Mouse (Mus musculus) embryonic facial prominence, embryonic 11.5 days (tissue): ENCODE data around the gene Cdkn2a. TPM values are rescaled to one million over a fixed set of nuclear protein-coding genes. Genes with fewer than 3 reads are reported as not detected.

ENCODE experiments used
- ATAC-seq: fragments of 200-750 bp; cut with Nextera tagmentation; replicated peaks from 2 replicates; pipeline ENCODE4 v1.8.0; 2017; ENCODE audit warnings: low read depth; ENCODE audit not compliant: insufficient number of reproducible peaks, low FRiP score, low TSS enrichment
- DNase-seq: peaks from one replicate; pipeline ENCODE4 v3.0.0-alpha.2; 2015; ENCODE audit warnings: low spot score
- H3K27ac ChIP-seq: fragments of 300-500 bp; sonication (generic); replicated peaks from 2 replicates; pipeline ENCODE4 v1.5.1; 2014; ENCODE audit warnings: mild to moderate bottlenecking, low read depth, low read length, control low read depth
- H3K27me3 ChIP-seq: fragments of 300-500 bp; sonication (generic); 2 replicates; pipeline ENCODE4 v1.6.1; 2014; ENCODE audit warnings: mild to moderate bottlenecking, low read length, moderate library complexity, mixed read lengths; ENCODE audit not compliant: control insufficient read depth, insufficient read depth
- H3K36me3 ChIP-seq: fragments of 300-500 bp; sonication (generic); replicated peaks from 2 replicates; pipeline ENCODE4 v1.6.1; 2014; ENCODE audit warnings: low read depth, mild to moderate bottlenecking, low read length, moderate library complexity, mixed read lengths; ENCODE audit not compliant: control insufficient read depth, insufficient read depth
- H3K4me1 ChIP-seq: fragments of 300-500 bp; sonication (generic); 2 replicates; pipeline ENCODE4 v1.6.1; 2014; ENCODE audit warnings: low read length, mixed read lengths; ENCODE audit not compliant: control insufficient read depth, insufficient read depth
- H3K4me2 ChIP-seq: fragments of 300-500 bp; sonication (generic); 2 replicates; pipeline ENCODE4 v1.6.1; 2014; ENCODE audit warnings: low read depth, mild to moderate bottlenecking, control low read depth, low read length, moderate library complexity
- H3K4me3 ChIP-seq: fragments of 300-500 bp; sonication (generic); 2 replicates; pipeline ENCODE4 v1.5.1; 2014; ENCODE audit warnings: low read depth, low read length, control low read depth
- H3K9ac ChIP-seq: fragments of 300-500 bp; sonication (generic); replicated peaks from 2 replicates; pipeline ENCODE4 v1.6.1; 2014; ENCODE audit warnings: mild to moderate bottlenecking, control low read depth, low read length
- H3K9me3 ChIP-seq: fragments of 300-500 bp; sonication (generic); replicated peaks from 2 replicates; pipeline ENCODE4 v1.6.1; 2016; ENCODE audit warnings: mild to moderate bottlenecking, low read length, inconsistent platforms, mixed read lengths; ENCODE audit not compliant: control insufficient read depth
- whole genome bisulfite sequencing: fragments of 180-500 bp; shearing (Covaris S2); extraction: QIAGEN DNeasy Blood & Tissue Kit; methylation state at CpG from one replicate; pipeline ENCODE4 v1.1.7; 2014; 5-methylcytosine and 5-hydroxymethylcytosine counted together
- polyA plus RNA-seq: library from polyadenylated mRNA; unstranded; fragments of >200 nt; fragmentation: Nextera tagmentation; extraction: Ambion mirVana; gene quantifications from 2 replicates; pipeline ENCODE4 v1.2.1, GENCODE M21; 2014

Cdkn2a gene
- polyA plus RNA-seq, 1 experiment from 2014 or later: not detected

- Histone ChIP-seq H3K4me3 (no peak overlapping the region), H3K27me3 (peaks cover 53% of the 10 kb centered on the region), H3K4me1 (no peaks in the 10 kb centered on the region), H3K27ac (no peak overlapping the region), H3K4me2 (no peak overlapping the region), H3K9ac (no peak overlapping the region), H3K36me3 (no peaks in the 10 kb centered on the region), H3K9me3 (no peaks in the 10 kb centered on the region)
- 25% methylated on average over 7 of the region's 7 CpGs for WGBS
- ATAC-seq (no peak), DNase-seq (no peak)
Observed at GRCm38 (mm10) chr4:89285688-89286087, 8.8 kb downstream of the Cdkn2a start.

GRCm38 (mm10) chr4:89282661-89283060 lies 11.8 kb downstream of the Cdkn2a start:
- Histone ChIP-seq H3K4me2 (no peak overlapping the region), H3K9ac (no peak overlapping the region), H3K4me3 (no peak overlapping the region), H3K27ac (no peak overlapping the region), H3K27me3 (peaks cover 49% of the 10 kb centered on the region), H3K9me3 (no peaks in the 10 kb centered on the region), H3K36me3 (no peaks in the 10 kb centered on the region), H3K4me1 (no peaks in the 10 kb centered on the region)
- DNase-seq (no peak), ATAC-seq (no peak)
- WGBS: under 1% methylated on average over 12 of the region's 12 CpGs

GRCm38 (mm10) chr4:89282036-89282566 lies 12.4 kb downstream of the Cdkn2a start:
- Histone ChIP-seq H3K27me3 (peaks cover 51% of the 10 kb centered on the region), H3K27ac (no peak overlapping the region)
- 1% methylated on average over 25 of the region's 25 CpGs for WGBS

GRCm38 (mm10) chr4:89281236-89281635 lies 13.2 kb downstream of the Cdkn2a start:
- ATAC-seq (no peak), DNase-seq (no peak)
- 3% methylated on average over 7 of the region's 7 CpGs for WGBS
- Histone ChIP-seq H3K27me3 (peaks cover 53% of the 10 kb centered on the region), H3K36me3 (no peaks in the 10 kb centered on the region), H3K9ac (no peak overlapping the region), H3K27ac (no peak overlapping the region), H3K4me2 (no peak overlapping the region), H3K4me1 (no peaks in the 10 kb centered on the region), H3K4me3 (no peak overlapping the region), H3K9me3 (no peaks in the 10 kb centered on the region)

More at GRCm38 (mm10) chr4:89282036-89282566, 12.4 kb downstream of the Cdkn2a start:
- H3K9ac ChIP-seq: no peak overlapping the region
- no peak overlapping the region for H3K4me2 ChIP-seq
- H3K9me3 ChIP-seq: no peaks in the 10 kb centered on the region
- DNase-seq (no peak), ATAC-seq (peak; percentile 79)
- H3K4me1 ChIP-seq: no peaks in the 10 kb centered on the region
- H3K4me3 ChIP-seq: no peak overlapping the region
- no peaks in the 10 kb centered on the region for H3K36me3 ChIP-seq

GRCm38 (mm10) chr4:89279641-89280040 lies 14.8 kb downstream of the Cdkn2a start:
- H3K27me3 ChIP-seq: peaks cover 67% of the 10 kb centered on the region
- WGBS: 2% methylated on average over 2 of the region's 2 CpGs
- ATAC-seq: no peak
- H3K9ac ChIP-seq: no peak overlapping the region
- no peak overlapping the region for H3K4me2 ChIP-seq
- no peaks in the 10 kb centered on the region for H3K9me3 ChIP-seq
- DNase-seq: no peak
- no peaks in the 10 kb centered on the region for H3K36me3 ChIP-seq
- no peaks in the 10 kb centered on the region for H3K4me1 ChIP-seq
- H3K27ac ChIP-seq: no peak overlapping the region
- H3K4me3 ChIP-seq: no peak overlapping the region

GRCm38 (mm10) chr4:89277381-89277940 lies 17.0 kb downstream of the Cdkn2a start:
- Histone ChIP-seq H3K4me3 (no peak overlapping the region), H3K4me1 (no peaks in the 10 kb centered on the region), H3K9ac (no peak overlapping the region), H3K27me3 (peaks cover 70% of the 10 kb centered on the region), H3K9me3 (no peaks in the 10 kb centered on the region), H3K36me3 (no peaks in the 10 kb centered on the region), H3K27ac (no peak overlapping the region), H3K4me2 (no peak overlapping the region)
- ATAC-seq (no peak), DNase-seq (no peak)
- 5% methylated on average over 5 of the region's 5 CpGs for WGBS

GRCm38 (mm10) chr4:89276669-89277219 lies 17.7 kb downstream of the Cdkn2a start:
- DNase-seq: no peak
- H3K9me3 ChIP-seq: no peaks in the 10 kb centered on the region
- no peak for ATAC-seq
- WGBS: under 1% methylated on average over 37 of the region's 37 CpGs
- H3K27me3 ChIP-seq: peaks cover 70% of the 10 kb centered on the region
- H3K9ac ChIP-seq: no peak overlapping the region
- no peak overlapping the region for H3K4me2 ChIP-seq
- H3K4me3 ChIP-seq: no peak overlapping the region
- no peaks in the 10 kb centered on the region for H3K36me3 ChIP-seq
- H3K4me1 ChIP-seq: no peaks in the 10 kb centered on the region
- H3K27ac ChIP-seq: no peak overlapping the region

GRCm38 (mm10) chr4:89275811-89276584 lies 18.5 kb downstream of the Cdkn2a start:
- H3K36me3 ChIP-seq: no peaks in the 10 kb centered on the region
- H3K9ac ChIP-seq: no peak overlapping the region
- ATAC-seq: no peak
- WGBS: 1% methylated on average over 25 of the region's 25 CpGs
- peaks cover 67% of the 10 kb centered on the region for H3K27me3 ChIP-seq
- H3K4me2 ChIP-seq: no peak overlapping the region
- no peak overlapping the region for H3K27ac ChIP-seq
- H3K4me3 ChIP-seq: no peak overlapping the region
- no peak for DNase-seq
- no peaks in the 10 kb centered on the region for H3K9me3 ChIP-seq
- no peaks in the 10 kb centered on the region for H3K4me1 ChIP-seq
